21 mouse cellular contexts compared by ENCODE assay signal in the genomic region with DNA sequence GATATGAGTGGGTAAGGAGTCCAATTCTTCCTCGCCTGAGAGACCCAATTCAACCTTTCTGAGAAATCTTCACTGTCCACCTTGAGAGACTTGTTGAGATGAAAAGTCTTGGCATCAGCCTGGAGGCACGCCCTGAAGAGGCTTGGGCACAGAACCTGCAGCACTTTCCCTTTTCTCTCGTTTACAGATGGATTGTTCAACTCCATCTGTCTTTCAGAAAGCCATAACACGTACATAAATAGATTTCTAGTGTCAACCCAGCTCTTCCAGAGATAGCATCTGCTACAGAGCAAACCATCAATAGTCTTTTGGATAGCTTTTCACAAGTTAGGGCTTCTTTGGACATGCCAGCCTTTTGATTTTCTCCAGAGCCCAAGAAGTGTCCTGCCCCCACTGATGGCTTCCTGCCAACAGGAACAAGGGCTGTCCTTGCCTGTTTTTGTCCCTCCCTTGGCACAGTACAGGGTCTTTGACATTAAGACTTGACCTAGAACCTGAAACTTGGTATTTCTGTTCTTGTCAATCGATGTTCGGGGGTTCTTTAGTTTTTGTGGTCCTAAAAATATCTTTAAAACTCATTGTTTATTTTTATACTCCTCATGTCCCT. TPM values are rescaled to one million over a fixed set of nuclear protein-coding genes. Genes with fewer than 3 reads are reported as not detected.
DNase-seq lines count a peak whose midpoint lies in the region; ATAC-seq lines count a peak whose summit lies in the region.
"Had no signal": no experiment of that assay in that cellular context is flagged by ENCODE, and none has a peak within 500 bp of the region (broad histone marks: within the 10 kb centered on the region; RNA-seq: fewer than 3 reads in every experiment).

No protein-coding gene starts in this region.

- no peak overlapping the region for H3K9ac ChIP-seq in hindbrain, embryonic 12.5 days
- H3K9ac ChIP-seq: forebrain, embryonic 13.5 days; hindbrain, embryonic 13.5 days; intestine, embryonic 15.5 days had no signal

- H3K27ac ChIP-seq in hindbrain, embryonic 12.5 days = no peak overlapping the region
- H3K27ac ChIP-seq: embryonic facial prominence, embryonic 10.5 days; forebrain, embryonic 13.5 days; heart, embryonic 10.5 days; hindbrain, embryonic 13.5 days; intestine, embryonic 15.5 days had no signal

- H3K36me3 ChIP-seq in hindbrain, embryonic 12.5 days = no peaks in the 10 kb centered on the region
- H3K36me3 ChIP-seq: embryonic facial prominence, embryonic 10.5 days; heart, embryonic 10.5 days; hindbrain, embryonic 13.5 days; intestine, embryonic 15.5 days had no signal

- 85% methylated on average over 6 of the region's 6 CpGs for WGBS in hindbrain, embryonic 12.5 days

- H3K9me3 ChIP-seq in hindbrain, embryonic 12.5 days (replicated peaks) = no peaks in the 10 kb centered on the region
- H3K9me3 ChIP-seq: embryonic facial prominence, embryonic 10.5 days; forebrain, embryonic 13.5 days; heart, embryonic 10.5 days; hindbrain, embryonic 13.5 days; intestine, embryonic 15.5 days had no signal

- H3K27me3 ChIP-seq in hindbrain, embryonic 12.5 days = no peaks in the 10 kb centered on the region
- H3K27me3 ChIP-seq: forebrain, embryonic 13.5 days; hindbrain, embryonic 13.5 days; intestine, embryonic 15.5 days had no signal

- H3K4me2 ChIP-seq in hindbrain, embryonic 12.5 days (replicated peaks) = no peak overlapping the region
- H3K4me2 ChIP-seq: forebrain, embryonic 13.5 days; hindbrain, embryonic 13.5 days; intestine, embryonic 15.5 days had no signal

- DNase-seq in adrenal gland, postnatal 36 days = peak; percentile 35 to 48
- DNase-seq in adrenal gland, postnatal 4 days (ENCODE audit: low spot score in 2 of 2) = no peak
- peak; percentile 27 for DNase-seq in layer of hippocampus, adult 11-12 months (ENCODE audit: low spot score)
- DNase-seq in layer of hippocampus, adult 9-10 months (ENCODE audit: low spot score) = no peak
- peak; percentile 27 for DNase-seq in MN1 (ENCODE audit: low spot score)
- peak; percentile 61 for DNase-seq in brain, adult 2 months (ENCODE audit: low read depth, low spot score)
- no peak for DNase-seq in gastrocnemius, adult 8-10 months (ENCODE audit: low spot score in 2 of 2)
- DNase-seq: cerebellum, adult 2 months; cerebellum, postnatal 10 days; gastrocnemius, postnatal 25 days; heart, postnatal 10 days; heart, postnatal 4 days; kidney, adult 18-20 months had no signal

- H3K4me3 ChIP-seq in hindbrain, embryonic 12.5 days = no peak overlapping the region
- H3K4me3 ChIP-seq: embryonic facial prominence, embryonic 10.5 days; forebrain, embryonic 13.5 days; heart, embryonic 10.5 days; hindbrain, embryonic 13.5 days; intestine, embryonic 15.5 days had no signal

- ATAC-seq in hindbrain, embryonic 12.5 days (ENCODE audit: low FRiP score) = no peak
- ATAC-seq: forebrain, embryonic 13.5 days; intestine, embryonic 15.5 days had no signal

- no peaks in the 10 kb centered on the region for H3K4me1 ChIP-seq in hindbrain, embryonic 12.5 days
- H3K4me1 ChIP-seq: forebrain, embryonic 13.5 days; hindbrain, embryonic 13.5 days; intestine, embryonic 15.5 days had no signal

RNA-seq across cellular contexts. Expression of a gene that starts 13.9 kb away (rescaled TPM):
- total RNA-seq in adrenal gland, postnatal 36 days (2021) = 10 to 100 TPM; 54.2 to 60.9 TPM
- total RNA-seq in adrenal gland, postnatal 4 days (2021) = 10 to 100 TPM; 70.0 to 74.7 TPM
- polyA plus RNA-seq in hindbrain, embryonic 12.5 days (2016; fragmentation: Nextera tagmentation; extraction: Ambion mirVana) = 17.6 and 18.5 TPM in 2 replicates
- 10 to 100 TPM in 1 of 4 experiments, 1 to 10 TPM in 3; 6.9 to 10.4 (median 8.1) TPM for total RNA-seq in gastrocnemius, adult 8-10 months (2022)

RNA-seq across cellular contexts. Expression of a gene that starts 35.5 kb away (rescaled TPM):
- total RNA-seq in adrenal gland, postnatal 36 days (2021) = not detected
- not detected for total RNA-seq in adrenal gland, postnatal 4 days (2021)
- not detected in 2 replicates for polyA plus RNA-seq in hindbrain, embryonic 12.5 days (2016; fragmentation: Nextera tagmentation; extraction: Ambion mirVana)
- total RNA-seq in gastrocnemius, adult 8-10 months (2022) = not detected
- total RNA-seq: gastrocnemius, adult 18-20 months; gastrocnemius, postnatal 25 days; granulocyte monocyte progenitor cell, adult 5-6 weeks had no signal
- polyA plus RNA-seq: cerebellum, adult 2 months; forebrain, embryonic 13.5 days; hindbrain, embryonic 13.5 days; intestine, embryonic 15.5 days had no signal

Comparison
In these comparisons a context has a peak if more than half of its experiments do, and no peak if none do; other contexts are left out.
1. DNase-seq: peak in adrenal gland, postnatal 36 days (2 of 2), layer of hippocampus, adult 11-12 months (single experiment), MN1 (single experiment) and brain, adult 2 months (single experiment); none in adrenal gland, postnatal 4 days (0 of 2), layer of hippocampus, adult 9-10 months (single experiment) and gastrocnemius, adult 8-10 months (0 of 2).
2. RNA of a gene that starts 13.9 kb away (total RNA-seq): 70.0 to 74.7 TPM in adrenal gland, postnatal 4 days and 54.2 to 60.9 TPM in adrenal gland, postnatal 36 days; 6.9 to 10.4 TPM in gastrocnemius, adult 8-10 months; every median in the first group is over 4 times any median in the second.